ENCODE assay signal across 9 mouse cellular contexts in genomic region chr2:58906814-58907516, GRCm38 (mm10). TPM values are rescaled to one million over a fixed set of nuclear protein-coding genes. Genes with fewer than 3 reads are reported as not detected.
DNase-seq lines count a peak whose midpoint lies in the region; ATAC-seq lines count a peak whose summit lies in the region.
"Had no signal": no experiment of that assay in that cellular context is flagged by ENCODE, and none has a peak within 500 bp of the region (broad histone marks: within the 10 kb centered on the region; RNA-seq: fewer than 3 reads in every experiment).

No protein-coding gene starts in this region.

- WGBS in heart, embryonic 15.5 days, result 21% methylated on average over 14 of the region's 14 CpGs

- no peaks in the 10 kb centered on the region for H3K27me3 ChIP-seq in heart, embryonic 15.5 days
- H3K27me3 ChIP-seq: limb, embryonic 13.5 days had no signal

- peak; percentile 4 to 9 for DNase-seq in spleen, postnatal 36 days (ENCODE audit: low spot score in 2 of 2)
- no peak for DNase-seq in spleen, adult 12 weeks (ENCODE audit: low spot score)
- peak; percentile 6 for DNase-seq in lung, postnatal 36 days
- peak; percentile 28 for DNase-seq in thymus, postnatal 4 days
- DNase-seq in urinary bladder, postnatal 36 days (ENCODE audit: low spot score in 2 of 2), result no peak
- DNase-seq in adipocyte (ENCODE audit: low spot score), result no peak
- DNase-seq in gastrocnemius, postnatal 10 days, result no peak

- peak overlapping the region; percentile 55 for H3K4me2 ChIP-seq in heart, embryonic 15.5 days
- H3K4me2 ChIP-seq: limb, embryonic 13.5 days had no signal

- no peaks in the 10 kb centered on the region for H3K36me3 ChIP-seq in heart, embryonic 15.5 days
- H3K36me3 ChIP-seq: limb, embryonic 13.5 days had no signal

- no peak for ATAC-seq in heart, embryonic 15.5 days (replicated peaks; ENCODE audit: insufficient number of reproducible peaks, insufficient read depth, low FRiP score, low read depth)

- H3K4me1 ChIP-seq in heart, embryonic 15.5 days (replicated peaks), result peaks cover 16% of the 10 kb centered on the region

- peak overlapping the region; percentile 13 for H3K4me3 ChIP-seq in heart, embryonic 15.5 days
- H3K4me3 ChIP-seq: limb, embryonic 13.5 days had no signal

- H3K27ac ChIP-seq in heart, embryonic 15.5 days, result no peak overlapping the region
- H3K27ac ChIP-seq: limb, embryonic 13.5 days had no signal

- no peaks in the 10 kb centered on the region for H3K9me3 ChIP-seq in heart, embryonic 15.5 days (replicated peaks)
- H3K9me3 ChIP-seq: limb, embryonic 13.5 days had no signal

- H3K9ac ChIP-seq in heart, embryonic 15.5 days, result no peak overlapping the region
- H3K9ac ChIP-seq: limb, embryonic 13.5 days had no signal

RNA-seq across cellular contexts. Expression of gene Gm11099, which starts 47.7 kb away (rescaled TPM):
- not detected in 2 replicates for polyA plus RNA-seq in heart, embryonic 15.5 days (2015; fragmentation: Nextera tagmentation; extraction: Ambion mirVana)
- not detected for total RNA-seq in gastrocnemius, postnatal 10 days (2021)
- polyA plus RNA-seq: limb, embryonic 13.5 days had no signal

Comparison
In these comparisons a context has a peak if more than half of its experiments do, and no peak if none do; other contexts are left out.
1. DNase-seq: peak in spleen, postnatal 36 days (2 of 2), lung, postnatal 36 days (single experiment) and thymus, postnatal 4 days (single experiment); none in spleen, adult 12 weeks (single experiment), urinary bladder, postnatal 36 days (0 of 2), adipocyte (single experiment) and gastrocnemius, postnatal 10 days (single experiment).